Mouse (Mus musculus): ENCODE measurements around the gene Sh3glb1. TPM values are rescaled to one million over a fixed set of nuclear protein-coding genes. Genes with fewer than 3 reads are reported as not detected.
"Not testable (repeated sequence)": the region's sequence is repeated elsewhere in the genome, so short reads cannot be mapped to it uniquely, and the experiment has no call there.

Sh3glb1 gene
- 27.1 and 47.8 TPM in 2 replicates for polyA plus RNA-seq (2012; rRNA removed)

GRCm38 (mm10) chr3:144719901-144720747 is at the start of gene Sh3glb1:
Sh3glb1 (minus strand) TSS chr3:144720335.
- peak; percentile 100 for DNase-seq (ENCODE audit: low spot score)

- DNase-seq (ENCODE audit: low spot score): no peak
Measured at GRCm38 (mm10) chr3:144765161-144765560, 45.0 kb upstream of the Sh3glb1 start.

GRCm38 (mm10) chr3:144761454-144761853 is 41.3 kb upstream of the Sh3glb1 start:
- no peak for DNase-seq (ENCODE audit: low spot score)

GRCm38 (mm10) chr3:144760592-144761309 is 40.6 kb upstream of the Sh3glb1 start, which contains the start of gene Clca3a1:
Clca3a1 (minus strand) TSS chr3:144760977.
- no peak for DNase-seq (ENCODE audit: low spot score)

- DNase-seq (ENCODE audit: low spot score): no peak
Measured at GRCm38 (mm10) chr3:144759719-144760118, 39.6 kb upstream of the Sh3glb1 start.

- DNase-seq (ENCODE audit: low spot score): not testable (repeated sequence)
Measured at GRCm38 (mm10) chr3:144756103-144756502, 36.0 kb upstream of the Sh3glb1 start.

- DNase-seq (ENCODE audit: low spot score): no peak
Measured at GRCm38 (mm10) chr3:144753120-144753519, 33.0 kb upstream of the Sh3glb1 start.

GRCm38 (mm10) chr3:144749062-144749963 is 29.2 kb upstream of the Sh3glb1 start:
- DNase-seq (ENCODE audit: low spot score): not testable (repeated sequence)

- DNase-seq (ENCODE audit: low spot score): not testable (repeated sequence)
Measured at GRCm38 (mm10) chr3:144747706-144748105, 27.6 kb upstream of the Sh3glb1 start.

- DNase-seq (ENCODE audit: low spot score): not testable (repeated sequence)
Measured at GRCm38 (mm10) chr3:144738396-144738795, 18.3 kb upstream of the Sh3glb1 start.

- peak; percentile 33 for DNase-seq (ENCODE audit: low spot score)
Measured at GRCm38 (mm10) chr3:144736831-144737230, 16.7 kb upstream of the Sh3glb1 start.

GRCm38 (mm10) chr3:144723455-144723854 is 3.3 kb upstream of the Sh3glb1 start:
- no peak for DNase-seq (ENCODE audit: low spot score)

GRCm38 (mm10) chr3:144722566-144722965 is 2.4 kb upstream of the Sh3glb1 start:
- not testable (repeated sequence) for DNase-seq (ENCODE audit: low spot score)

GRCm38 (mm10) chr3:144721860-144722256 is 1.7 kb upstream of the Sh3glb1 start:
- no peak for DNase-seq (ENCODE audit: low spot score)

GRCm38 (mm10) chr3:144721077-144721859 is 1.1 kb upstream of the Sh3glb1 start:
- no peak for DNase-seq (ENCODE audit: low spot score)

GRCm38 (mm10) chr3:144719088-144719900 is 841 bp downstream of the Sh3glb1 start:
- peak; percentile 69 for DNase-seq (ENCODE audit: low spot score)

- DNase-seq (ENCODE audit: low spot score): no peak
Measured at GRCm38 (mm10) chr3:144718706-144719087, 1.4 kb downstream of the Sh3glb1 start.

GRCm38 (mm10) chr3:144717835-144718234 is 2.3 kb downstream of the Sh3glb1 start:
- no peak for DNase-seq (ENCODE audit: low spot score)

GRCm38 (mm10) chr3:144717121-144717520 is 3.0 kb downstream of the Sh3glb1 start:
- no peak for DNase-seq (ENCODE audit: low spot score)

- no peak for DNase-seq (ENCODE audit: low spot score)
Measured at GRCm38 (mm10) chr3:144715901-144716300, 4.2 kb downstream of the Sh3glb1 start.

All from urinary bladder, adult 2 months (tissue).